Mouse (Mus musculus) MEL (cell line): Measurements from ENCODE around the gene Trabd. TPM values are rescaled to one million over a fixed set of nuclear protein-coding genes. Genes with fewer than 3 reads are reported as not detected.
A peak's percentile ranks its signal among the peaks of the same experiment; 100 is the strongest.

Source experiments
- DNase-seq: peaks from one replicate; pipeline ENCODE4 v3.0.0; 2011; ENCODE audit warnings: low read depth, low spot score
- H3K27ac ChIP-seq: 2 replicates; pipeline ENCODE4 v1.5.1; 2012; ENCODE audit warnings: low read depth, mild to moderate bottlenecking, control low read depth, low read length, moderate library complexity; ENCODE audit not compliant: control insufficient read depth
- H3K27me3 ChIP-seq, 2 experiments: fragments of 150-350 bp in 1 of 2; sonication (generic) in 1 of 2; 2 replicates each; pipeline ENCODE4 v1.6.1; 2012; ENCODE audit warnings: low read length in 2 of 2, mild to moderate bottlenecking in 2 of 2, improper control_type of control experiment in 1 of 2, moderate library complexity in 1 of 2; ENCODE audit not compliant: insufficient read depth in 2 of 2, control insufficient read depth in 1 of 2
- H3K36me3 ChIP-seq, 2 experiments: 2 replicates each; pipeline ENCODE4 v1.6.1; 2012 to 2014; ENCODE audit warnings: low read length in 2 of 2, improper control_type of control experiment in 1 of 2, inconsistent platforms in 1 of 2, mild to moderate bottlenecking in 1 of 2; ENCODE audit not compliant: insufficient read depth in 2 of 2, control insufficient read depth in 1 of 2
- H3K4me1 ChIP-seq, 2 experiments: fragments of 150-350 bp in 1 of 2; sonication (generic) in 1 of 2; 2 replicates each; pipeline ENCODE4 v1.6.1; 2012; ENCODE audit warnings: low read length in 2 of 2, improper control_type of control experiment in 1 of 2, mild to moderate bottlenecking in 1 of 2; ENCODE audit not compliant: insufficient read depth in 2 of 2, control insufficient read depth in 1 of 2
- H3K4me3 ChIP-seq, 2 experiments: fragments of 150-350 bp in 1 of 2; sonication (generic) in 1 of 2; 2 replicates each; pipeline ENCODE4 v1.5.1; 2012; ENCODE audit warnings: low read depth in 2 of 2, low read length in 2 of 2, mild to moderate bottlenecking in 2 of 2, moderate library complexity in 2 of 2, control low read depth in 1 of 2, improper control_type of control experiment in 1 of 2; ENCODE audit not compliant: control insufficient read depth in 1 of 2, insufficient read depth in 1 of 2
- H3K79me2 ChIP-seq: 2 replicates; pipeline ENCODE4 v1.6.1; 2012; ENCODE audit warnings: mild to moderate bottlenecking, low read length, moderate library complexity; ENCODE audit not compliant: control insufficient read depth, poor library complexity, insufficient read depth
- H3K9ac ChIP-seq: 2 replicates; pipeline ENCODE4 v1.6.1; 2012; ENCODE audit warnings: low read depth, mild to moderate bottlenecking, control low read depth, low read length, moderate library complexity; ENCODE audit not compliant: control insufficient read depth, poor library complexity, severe bottlenecking
- H3K9me3 ChIP-seq: fragments of 150-350 bp; sonication (generic); replicated peaks from 2 replicates; pipeline ENCODE4 v1.6.1; 2012; ENCODE audit warnings: mild to moderate bottlenecking, low read length, improper control_type of control experiment, moderate library complexity; ENCODE audit not compliant: insufficient read depth
- BHLHE40 ChIP-seq: IDR thresholded peaks from 2 replicates; pipeline ENCODE4 v1.6.1; 2012; ENCODE audit warnings: low read depth, mild to moderate bottlenecking, inconsistent platforms, low read length, improper control_type of control experiment, borderline replicate concordance
- CHD1 ChIP-seq: IDR thresholded peaks from 2 replicates; pipeline ENCODE4 v1.6.1; 2012; ENCODE audit warnings: low read depth, mild to moderate bottlenecking, inconsistent platforms, low read length, improper control_type of control experiment
- CHD2 ChIP-seq: IDR thresholded peaks from 2 replicates; pipeline ENCODE4 v1.6.1; 2011; ENCODE audit warnings: low read length, improper control_type of control experiment
- CTCF ChIP-seq, 3 experiments: IDR thresholded peaks in 2 of 3; conservative IDR thresholded peaks in 1 of 3; 2 replicates each; pipeline ENCODE4 v1.5.1; 2011 to 2012; ENCODE audit warnings: low read length in 3 of 3, low read depth in 2 of 3, mild to moderate bottlenecking in 2 of 3, improper control_type of control experiment in 1 of 3, inconsistent platforms in 1 of 3, mixed read lengths in 1 of 3, moderate library complexity in 1 of 3; ENCODE audit not compliant: control insufficient read depth in 1 of 3, insufficient read depth in 1 of 3, poor library complexity in 1 of 3, severe bottlenecking in 1 of 3
- ELF1 ChIP-seq: IDR thresholded peaks from 2 replicates; pipeline ENCODE4 v1.6.1; 2014; ENCODE audit warnings: low read depth, mild to moderate bottlenecking, inconsistent platforms, low read length, improper control_type of control experiment, moderate library complexity
- EP300 ChIP-seq, 2 experiments: IDR thresholded peaks; 2 replicates each; pipeline ENCODE4 v1.6.1; 2011; ENCODE audit warnings: improper control_type of control experiment in 2 of 2, low read length in 2 of 2, low read depth in 1 of 2, mild to moderate bottlenecking in 1 of 2
- ETS1 ChIP-seq: IDR thresholded peaks from 2 replicates; pipeline ENCODE4 v1.6.1; 2012; ENCODE audit warnings: low read depth, mild to moderate bottlenecking, inconsistent platforms, low read length, improper control_type of control experiment, moderate library complexity
- GABPA ChIP-seq: IDR thresholded peaks from 2 replicates; pipeline ENCODE4 v1.6.1; 2012; ENCODE audit warnings: low read depth, mild to moderate bottlenecking, inconsistent platforms, low read length, improper control_type of control experiment, moderate library complexity
- HCFC1 ChIP-seq: IDR thresholded peaks from 2 replicates; pipeline ENCODE4 v1.6.1; 2012; ENCODE audit warnings: low read depth, mild to moderate bottlenecking, inconsistent platforms, low read length, improper control_type of control experiment, moderate library complexity
- JUND ChIP-seq: IDR thresholded peaks from 2 replicates; pipeline ENCODE4 v1.6.1; 2011; ENCODE audit warnings: low read depth, mild to moderate bottlenecking, improper control_type of control experiment, low read length
- KAT2A ChIP-seq: conservative IDR thresholded peaks from 2 replicates; pipeline ENCODE4 v1.6.1; 2012; ENCODE audit warnings: low read depth, low read length, improper control_type of control experiment, inconsistent platforms
- MAFK ChIP-seq: IDR thresholded peaks from 2 replicates; pipeline ENCODE4 v1.6.1; 2011; ENCODE audit warnings: low read depth, mild to moderate bottlenecking, low read length, improper control_type of control experiment, borderline replicate concordance
- MAX ChIP-seq: IDR thresholded peaks from 2 replicates; pipeline ENCODE4 v1.6.1; 2011; ENCODE audit warnings: low read length, improper control_type of control experiment
- MAZ ChIP-seq: IDR thresholded peaks from 2 replicates; pipeline ENCODE4 v1.6.1; 2012; ENCODE audit warnings: low read depth, mild to moderate bottlenecking, inconsistent platforms, low read length, improper control_type of control experiment
- MEF2A ChIP-seq: IDR thresholded peaks from 2 replicates; pipeline ENCODE4 v1.6.1; 2014; ENCODE audit warnings: low read depth, mild to moderate bottlenecking, inconsistent platforms, low read length, improper control_type of control experiment; ENCODE audit not compliant: poor library complexity, insufficient replicate concordance, severe bottlenecking; ENCODE audit errors: extremely low read depth
- MXI1 ChIP-seq: IDR thresholded peaks from 2 replicates; pipeline ENCODE4 v1.6.1; 2011; ENCODE audit warnings: mild to moderate bottlenecking, low read depth, low read length, improper control_type of control experiment
- MYC ChIP-seq: IDR thresholded peaks from 2 replicates; pipeline ENCODE4 v1.6.1; 2011; ENCODE audit warnings: low read depth, mild to moderate bottlenecking, low read length, improper control_type of control experiment, moderate library complexity
- NELFE ChIP-seq: IDR thresholded peaks from 2 replicates; pipeline ENCODE4 v1.6.1; 2011; ENCODE audit warnings: low read depth, low read length, improper control_type of control experiment
- NRF1 ChIP-seq: IDR thresholded peaks from 2 replicates; pipeline ENCODE4 v1.6.1; 2014; ENCODE audit warnings: low read depth, mild to moderate bottlenecking, inconsistent platforms, low read length, improper control_type of control experiment, moderate library complexity; ENCODE audit not compliant: poor library complexity, insufficient read depth, severe bottlenecking
- POLR2A ChIP-seq, 2 experiments: IDR thresholded peaks; 2 replicates each; pipeline ENCODE4 v1.6.1; 2011 to 2012; ENCODE audit warnings: low read length in 2 of 2, mild to moderate bottlenecking in 2 of 2, control low read depth in 1 of 2, improper control_type of control experiment in 1 of 2, low read depth in 1 of 2, moderate library complexity in 1 of 2; ENCODE audit not compliant: control insufficient read depth in 1 of 2, insufficient read depth in 1 of 2, poor library complexity in 1 of 2
- POLR2AphosphoS2 ChIP-seq: IDR thresholded peaks from 2 replicates; pipeline ENCODE4 v1.6.1; 2011; ENCODE audit warnings: low read length, improper control_type of control experiment
- POLR2AphosphoS5 ChIP-seq: IDR thresholded peaks from 2 replicates; pipeline ENCODE4 v1.6.1; 2012; ENCODE audit warnings: low read depth, borderline replicate concordance, mild to moderate bottlenecking, inconsistent platforms, low read length, moderate library complexity, mixed read lengths
- RCOR1 ChIP-seq: IDR thresholded peaks from 2 replicates; pipeline ENCODE4 v1.6.1; 2012; ENCODE audit warnings: low read depth, mild to moderate bottlenecking, inconsistent platforms, low read length, improper control_type of control experiment
- SIN3A ChIP-seq: IDR thresholded peaks from 2 replicates; pipeline ENCODE4 v1.6.1; 2012; ENCODE audit warnings: low read length, improper control_type of control experiment, inconsistent platforms
- SMC3 ChIP-seq: IDR thresholded peaks from 2 replicates; pipeline ENCODE4 v1.6.1; 2011; ENCODE audit warnings: low read depth, low read length, improper control_type of control experiment
- TBP ChIP-seq: IDR thresholded peaks from 2 replicates; pipeline ENCODE4 v1.8.0; 2011; ENCODE audit warnings: low read depth, low read length, improper control_type of control experiment
- TCF12 ChIP-seq: IDR thresholded peaks from 2 replicates; pipeline ENCODE4 v1.6.1; 2014; ENCODE audit warnings: low read depth, mild to moderate bottlenecking, inconsistent platforms, low read length, improper control_type of control experiment, moderate library complexity
- UBTF ChIP-seq: IDR thresholded peaks from 2 replicates; pipeline ENCODE4 v1.6.1; 2012; ENCODE audit warnings: low read depth, mild to moderate bottlenecking, inconsistent platforms, low read length, improper control_type of control experiment, moderate library complexity, borderline replicate concordance; ENCODE audit not compliant: insufficient read depth
- USF1 ChIP-seq: IDR thresholded peaks from 2 replicates; pipeline ENCODE4 v1.6.1; 2014; ENCODE audit warnings: low read depth, mild to moderate bottlenecking, inconsistent platforms, low read length, improper control_type of control experiment, moderate library complexity
- ZMIZ1 ChIP-seq: IDR thresholded peaks from 2 replicates; pipeline ENCODE4 v1.6.1; 2012; ENCODE audit warnings: low read depth, mild to moderate bottlenecking, inconsistent platforms, low read length, improper control_type of control experiment, moderate library complexity
- polyA plus RNA-seq, 2 experiments: library from polyadenylated mRNA; stranded (reverse) in 1 of 2; unstranded in 1 of 2; fragments of >175 nt in 1 of 2; fragments of >200 nt in 1 of 2; gene quantifications; 2 replicates each; pipeline versions ENCODE4 v1.2.1 to v1.2.4; 2012; ENCODE audit warnings: low replicate concordance in 2 of 2, low read depth in 1 of 2; ENCODE audit not compliant: insufficient read length in 2 of 2, insufficient read depth in 1 of 2, missing spikeins in 1 of 2
- total RNA-seq: library from RNA; depleted of rRNA; stranded (reverse); fragments of 300-350 nt; gene quantifications from 2 replicates; pipeline ENCODE4 v1.2.3, GENCODE M21; 2012

The Trabd gene
- total and polyA plus RNA-seq, 3 experiments, result 45.9 to 81.4 TPM; not detected in 1

DNA sequence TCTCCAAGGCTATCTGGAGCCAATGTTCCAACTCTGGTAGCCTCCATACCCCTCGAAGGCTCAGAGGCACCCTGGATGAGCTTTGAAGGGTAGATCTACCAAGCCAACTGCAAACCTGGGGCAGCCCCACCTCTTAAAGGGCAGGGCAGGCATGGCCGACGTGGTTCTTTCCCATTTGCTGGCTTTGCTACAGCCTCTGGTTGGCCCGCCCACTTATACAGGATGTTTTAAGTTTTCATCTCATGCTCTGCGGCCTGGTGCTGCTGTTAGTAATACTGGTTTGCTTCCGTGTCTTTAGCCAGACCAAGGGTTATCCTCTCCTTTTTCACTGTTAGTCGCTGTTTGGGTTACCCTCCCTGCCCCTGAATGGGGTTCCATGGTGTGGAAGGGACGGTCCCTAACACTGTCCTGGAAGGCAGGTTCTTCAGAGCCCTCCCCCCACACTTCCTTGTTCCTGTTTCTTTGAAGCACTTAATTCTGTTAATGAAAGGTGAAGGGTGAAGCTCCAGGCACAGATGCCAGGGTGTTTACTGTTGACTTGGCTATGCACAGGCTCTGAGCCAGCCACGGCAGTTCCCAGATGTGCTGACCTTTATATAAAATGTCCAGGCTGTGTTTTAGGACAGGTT lies 3.4 kb downstream of the Trabd start:
- H3K4me3 ChIP-seq, result peak overlapping the region; percentile 91 to 95
- H3K27me3 ChIP-seq, result no peaks in the 10 kb centered on the region
- H3K9me3 ChIP-seq, result no peaks in the 10 kb centered on the region
- peak overlapping the region; percentile 92 for H3K9ac ChIP-seq
- H3K79me2 ChIP-seq, result peaks cover 22% of the 10 kb centered on the region
- H3K27ac ChIP-seq, result peak overlapping the region; percentile 73
- H3K4me1 ChIP-seq, result peaks cover 0 to 24% of the 10 kb centered on the region in 2 experiments; a peak in 3 of 4 replicates
- no peak for TF ChIP-seq NRF1
- TF ChIP-seq ZMIZ1, result peak; percentile 63; the same call in 1 of the 2 replicates
- no peak for TF ChIP-seq POLR2AphosphoS5
- no peak for TF ChIP-seq CHD2
- TF ChIP-seq RCOR1, result no peak
- peak; percentile 87 for TF ChIP-seq MXI1
- peak; percentile 43 to 72; a peak in 2 of 4 replicates for TF ChIP-seq POLR2A (IDR thresholded peaks at IDR 0.05; ENCODE audit: control insufficient read depth in 1 of 2, insufficient read depth in 1 of 2, low read depth in 1 of 2, low read length in 2 of 2, poor library complexity in 1 of 2)
- peak; percentile 46; the same call in 1 of the 2 replicates for TF ChIP-seq MAX
- peak; percentile 69 for TF ChIP-seq NELFE
- peak; percentile 90 for TF ChIP-seq SIN3A
- TF ChIP-seq MYC, result 0 out of 2 replicates have a peak, but pooled peaks have one; percentile 20
- no peak for TF ChIP-seq CHD1
- TF ChIP-seq KAT2A, result no peak
- TF ChIP-seq MAZ, result no peak
- TF ChIP-seq BHLHE40, result no peak
- no peak for TF ChIP-seq CTCF (IDR thresholded peaks at IDR 0.05 in 2 of 3, conservative IDR thresholded peaks at IDR 0.05 in 1 of 3; ENCODE audit: control insufficient read depth in 1 of 3, insufficient read depth in 1 of 3, low read depth in 2 of 3, low read length in 3 of 3, poor library complexity in 1 of 3, severe bottlenecking in 1 of 3)
- TF ChIP-seq EP300 (IDR thresholded peaks at IDR 0.05; ENCODE audit: low read depth in 1 of 2, low read length in 2 of 2), result no peak
- TF ChIP-seq MEF2A, result no peak
- no peak for TF ChIP-seq USF1
- TF ChIP-seq JUND, result no peak
- peak; percentile 63; the same call in 1 of the 2 replicates for TF ChIP-seq HCFC1
- no peak for TF ChIP-seq MAFK
- TF ChIP-seq POLR2AphosphoS2, result peak; percentile 76
- TF ChIP-seq TBP, result peak; percentile 83
- no peak for TF ChIP-seq SMC3
- TF ChIP-seq TCF12, result 0 out of 2 replicates have a peak, but pooled peaks have one; percentile 16
- TF ChIP-seq ELF1, result peak; percentile 87
- TF ChIP-seq UBTF, result no peak
- TF ChIP-seq ETS1, result no peak
- no peak for TF ChIP-seq GABPA
- peaks cover 7 to 15% of the 10 kb centered on the region in 2 experiments for H3K36me3 ChIP-seq
- peak; percentile 95 for DNase-seq
